Mouse (Mus musculus) inflammation-experienced regulatory T-cells, adult 6 months (primary cell): ENCODE measurements around the gene Tm4sf20. TPM values are rescaled to one million over a fixed set of nuclear protein-coding genes. Genes with fewer than 3 reads are reported as not detected.

Experiments used
- ATAC-seq: one replicate; pipeline ENCODE4 v1.8.0; 2017
- polyA plus RNA-seq, 3 experiments: library from polyadenylated mRNA; unstranded; fragments of 100-300 nt; shearing (Covaris generic); gene quantifications; one replicate each; pipeline ENCODE4 v1.2.1; 2017

Gene Tm4sf20
- 1 to 10 TPM in 1 of 3 experiments, under 1 TPM in 1, not detected in 1; 0.40 to 1.1 TPM for polyA plus RNA-seq

DNA sequence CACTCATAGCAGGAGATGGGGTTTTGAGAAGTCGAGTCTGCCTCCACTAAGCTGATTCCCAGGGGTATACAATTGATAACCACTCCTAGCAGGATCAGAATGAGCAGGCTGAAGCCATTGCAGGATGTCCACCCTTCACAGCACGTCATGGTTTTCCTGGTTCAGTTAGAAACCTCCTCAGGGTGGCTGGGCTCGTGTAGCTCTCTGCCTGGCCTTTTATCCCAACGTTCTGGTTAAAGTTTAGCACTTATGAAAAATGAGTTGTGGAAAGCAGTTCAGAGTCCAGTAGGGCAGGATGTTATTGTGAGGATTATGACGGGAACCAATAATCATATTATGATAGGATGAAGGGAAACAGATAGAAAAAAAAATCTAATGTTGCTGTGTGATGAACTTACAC lies at the start of gene Tm4sf20:
Gene Tm4sf20 (minus strand): TSS at position 193 of the 400 bp plus-strand sequence.
- ATAC-seq: no peak

GRCm38 (mm10) chr1:82815941-82816716 lies 47.9 kb upstream of the Tm4sf20 start:
- ATAC-seq: no peak

GRCm38 (mm10) chr1:82811766-82812165 lies 43.5 kb upstream of the Tm4sf20 start:
- peak; percentile 11 for ATAC-seq

DNA sequence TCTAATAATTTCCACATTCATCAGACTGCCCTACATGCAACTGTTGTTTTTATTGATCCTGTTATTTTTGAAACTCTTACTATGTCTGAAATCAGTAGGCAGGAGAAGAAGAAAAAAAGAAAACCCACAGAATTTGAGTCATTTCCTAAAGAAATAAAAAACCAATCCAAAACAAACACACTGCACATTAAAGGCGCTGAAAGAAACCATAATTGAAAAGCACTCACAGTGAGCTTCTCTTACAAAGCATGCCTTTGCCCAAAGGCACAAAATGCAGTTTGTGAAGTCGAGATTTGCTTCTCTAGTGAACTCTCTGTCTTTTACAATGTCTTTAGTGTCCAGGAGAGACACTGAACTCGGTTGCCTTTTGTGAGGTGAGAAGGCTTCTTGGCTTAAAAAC lies 40.3 kb upstream of the Tm4sf20 start:
- no peak for ATAC-seq

- ATAC-seq: peak; percentile 77
Observed at GRCm38 (mm10) chr1:82807206-82807605, 38.9 kb upstream of the Tm4sf20 start.

DNA sequence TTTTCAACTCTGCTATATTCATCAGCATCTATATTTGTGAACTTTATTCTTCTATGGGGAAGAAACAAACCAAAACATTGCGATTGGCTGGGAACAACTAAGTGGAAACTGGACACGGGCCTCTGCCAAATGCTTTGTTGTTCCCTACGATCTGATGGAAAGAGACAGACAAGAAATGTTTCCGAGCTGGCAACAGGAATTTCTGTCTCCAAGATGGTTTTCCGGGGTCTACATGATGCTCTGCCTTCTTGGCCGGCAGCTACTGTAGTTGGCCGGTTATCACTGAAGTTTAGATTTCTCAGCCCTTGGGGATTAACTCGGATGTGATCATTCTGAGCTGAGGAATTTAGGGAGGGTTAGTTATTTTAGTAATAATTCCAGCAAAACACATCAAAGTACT lies 38.1 kb upstream of the Tm4sf20 start:
- no peak for ATAC-seq

DNA sequence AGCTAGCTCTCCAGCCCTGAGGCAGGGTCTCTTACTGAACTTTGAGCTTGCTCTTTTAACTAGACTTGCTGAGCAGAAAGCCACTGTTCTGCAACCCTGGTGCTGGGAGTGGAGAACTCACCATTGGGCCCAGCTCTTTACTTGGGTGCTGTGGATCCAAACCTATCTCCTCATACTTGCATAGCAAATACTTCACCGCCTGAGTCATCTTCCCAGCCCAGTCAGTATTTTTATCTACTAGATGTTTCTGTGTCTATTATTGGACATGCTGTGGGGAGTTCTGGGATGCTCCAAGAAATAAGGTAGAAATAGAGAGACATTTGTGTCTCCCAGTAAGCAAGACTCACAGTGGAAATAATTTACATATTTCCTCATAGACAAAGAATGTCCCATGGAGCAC lies 35.8 kb upstream of the Tm4sf20 start:
- ATAC-seq: no peak

DNA sequence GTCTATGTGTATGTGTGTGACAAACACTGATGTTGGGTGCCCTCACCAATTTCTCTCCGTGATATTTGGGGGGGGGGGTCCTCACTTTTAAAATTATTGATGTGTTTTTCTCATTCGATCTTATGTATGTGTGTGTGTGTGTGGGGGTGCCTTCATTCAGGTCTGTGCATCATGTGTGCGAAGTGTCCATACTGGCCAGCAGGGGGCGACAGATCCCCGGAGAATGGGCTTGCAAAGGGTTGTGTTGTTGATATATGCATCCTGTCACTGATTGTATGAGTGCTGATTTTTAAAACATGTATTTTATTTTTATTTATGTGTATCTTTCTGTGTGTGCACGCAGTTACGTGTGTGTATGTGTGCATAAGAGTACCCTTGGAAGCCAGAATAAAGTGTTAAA lies 35.3 kb upstream of the Tm4sf20 start:
- ATAC-seq: peak; percentile 36

GRCm38 (mm10) chr1:82801105-82801783 lies 33.0 kb upstream of the Tm4sf20 start:
- no peak for ATAC-seq

- ATAC-seq: no peak
Observed at GRCm38 (mm10) chr1:82798922-82799321, 30.7 kb upstream of the Tm4sf20 start.

GRCm38 (mm10) chr1:82798304-82798703 lies 30.0 kb upstream of the Tm4sf20 start:
- ATAC-seq: no peak

DNA sequence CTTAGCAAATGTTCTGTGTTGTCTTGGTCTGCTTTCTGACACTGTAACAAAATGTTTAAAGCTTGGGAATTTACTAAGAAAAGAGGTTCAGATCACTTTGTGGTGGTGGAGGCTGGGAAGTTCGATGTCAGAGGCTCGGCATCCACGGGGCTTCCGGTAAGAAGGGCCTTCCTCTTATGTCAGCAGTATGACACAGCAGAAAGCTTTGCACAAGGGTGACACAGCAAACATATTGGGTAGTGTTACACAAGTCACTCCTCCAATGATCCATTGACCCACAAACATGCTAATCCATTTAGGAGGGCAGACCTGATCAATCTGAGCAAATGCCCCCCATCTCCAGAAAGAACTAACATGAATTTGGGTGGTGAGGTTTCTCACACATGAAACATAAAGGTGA lies 28.8 kb upstream of the Tm4sf20 start:
- no peak for ATAC-seq

GRCm38 (mm10) chr1:82795702-82796443 lies 27.6 kb upstream of the Tm4sf20 start:
- peak; percentile 72 for ATAC-seq

- peak; percentile 64 for ATAC-seq
Observed at GRCm38 (mm10) chr1:82795211-82795610, 26.9 kb upstream of the Tm4sf20 start.

- ATAC-seq: no peak
Observed at GRCm38 (mm10) chr1:82793986-82794385, 25.7 kb upstream of the Tm4sf20 start.

GRCm38 (mm10) chr1:82793110-82793509 lies 24.8 kb upstream of the Tm4sf20 start:
- ATAC-seq: no peak

DNA sequence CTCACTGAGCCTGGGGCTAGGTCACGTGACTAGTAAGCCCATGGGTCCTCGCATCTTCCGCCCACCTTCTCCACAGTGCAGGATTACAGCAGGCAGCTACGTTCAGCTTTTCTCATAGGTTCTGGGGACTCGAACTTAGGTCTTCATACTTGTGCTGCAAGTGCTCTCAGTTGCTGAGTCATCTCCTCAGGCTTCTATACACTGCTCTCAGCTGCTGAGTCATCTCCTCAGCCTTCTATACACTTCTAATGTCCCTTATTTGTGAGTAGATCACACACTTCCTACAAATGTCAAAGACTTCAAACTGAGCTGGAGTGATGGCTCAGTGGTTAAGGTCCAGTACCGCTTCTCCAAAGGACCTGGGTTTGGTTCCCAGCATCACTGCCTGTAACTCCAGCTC lies 24.0 kb upstream of the Tm4sf20 start:
- no peak for ATAC-seq

DNA sequence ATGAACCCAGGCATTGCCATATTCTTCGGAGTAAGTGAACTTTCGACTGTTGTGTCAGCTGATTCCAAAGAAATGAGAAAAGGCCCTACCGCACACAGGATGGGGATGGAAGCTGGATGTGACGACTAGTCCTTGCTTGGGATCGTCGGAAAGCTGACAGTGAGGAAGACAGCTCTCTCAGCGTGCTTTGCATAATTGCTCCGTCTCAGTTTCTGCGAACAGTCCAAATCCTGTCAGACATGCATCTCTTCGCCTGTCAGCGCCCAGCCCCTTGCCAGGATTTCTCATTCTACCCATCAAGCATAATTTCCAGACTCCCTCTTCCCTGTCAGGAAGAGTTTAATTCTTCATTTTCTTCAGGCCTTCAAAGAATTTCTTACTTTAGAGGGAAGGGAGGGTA lies 22.8 kb upstream of the Tm4sf20 start:
- no peak for ATAC-seq

- no peak for ATAC-seq
Observed at GRCm38 (mm10) chr1:82788070-82788469, 19.8 kb upstream of the Tm4sf20 start.

GRCm38 (mm10) chr1:82787414-82787813 lies 19.2 kb upstream of the Tm4sf20 start:
- peak; percentile 88 for ATAC-seq

GRCm38 (mm10) chr1:82785546-82785945 lies 17.3 kb upstream of the Tm4sf20 start:
- ATAC-seq: no peak

GRCm38 (mm10) chr1:82783559-82783958 lies 15.3 kb upstream of the Tm4sf20 start:
- ATAC-seq: no peak

GRCm38 (mm10) chr1:82779388-82779966 lies 11.2 kb upstream of the Tm4sf20 start:
- no peak for ATAC-seq
